Mouse (Mus musculus): Measurements from ENCODE around the gene Il20rb. TPM values are rescaled to one million over a fixed set of nuclear protein-coding genes. Genes with fewer than 3 reads are reported as not detected.

Gene Il20rb
- polyA plus RNA-seq, 1 experiment from 2014 or later = 0.97 TPM

GRCm38 (mm10) chr9:100493611-100494261 lies 7.1 kb upstream of the Il20rb start:
- peaks cover 3% of the 10 kb centered on the region for H3K36me3 ChIP-seq
- no peaks in the 10 kb centered on the region for H3K9me3 ChIP-seq
- no peak overlapping the region for H3K9ac ChIP-seq (replicated peaks)
- no peaks in the 10 kb centered on the region for H3K4me1 ChIP-seq
- 92% methylated on average over 5 of the region's 5 CpGs for WGBS
- H3K4me3 ChIP-seq = no peak overlapping the region
- no peaks in the 10 kb centered on the region for H3K27me3 ChIP-seq
- no peak overlapping the region for H3K27ac ChIP-seq (replicated peaks)
- no peak overlapping the region for H3K4me2 ChIP-seq (replicated peaks)
- ATAC-seq (ENCODE audit: low FRiP score, low read depth) = no peak

- Histone ChIP-seq H3K4me1 (no peaks in the 10 kb centered on the region; the same call in 1 of the 2 replicates), H3K27ac (replicated peaks) (no peak overlapping the region), H3K9ac (replicated peaks) (no peak overlapping the region), H3K4me2 (replicated peaks) (no peak overlapping the region), H3K9me3 (no peaks in the 10 kb centered on the region), H3K27me3 (no peaks in the 10 kb centered on the region), H3K36me3 (peaks cover 3% of the 10 kb centered on the region; the same call in 1 of the 2 replicates), H3K4me3 (no peak overlapping the region)
- 94% methylated on average over 1 of the region's 1 CpGs for WGBS
- no peak for ATAC-seq (ENCODE audit: low FRiP score, low read depth)
Measured at GRCm38 (mm10) chr9:100491424-100491823, 4.8 kb upstream of the Il20rb start.

- no peaks in the 10 kb centered on the region for H3K9me3 ChIP-seq
- no peak overlapping the region for H3K9ac ChIP-seq (replicated peaks)
- no peak overlapping the region for H3K4me3 ChIP-seq
- H3K27me3 ChIP-seq = no peaks in the 10 kb centered on the region
- WGBS = 96% methylated on average over 6 of the region's 6 CpGs
- H3K4me1 ChIP-seq = no peaks in the 10 kb centered on the region; the same call in 1 of the 2 replicates
- H3K4me2 ChIP-seq (replicated peaks) = no peak overlapping the region
- H3K36me3 ChIP-seq = no peaks in the 10 kb centered on the region
- ATAC-seq (ENCODE audit: low FRiP score, low read depth) = no peak
- H3K27ac ChIP-seq (replicated peaks) = no peak overlapping the region
Measured at GRCm38 (mm10) chr9:100488969-100489368, 2.4 kb upstream of the Il20rb start.

- no peak for ATAC-seq (ENCODE audit: low FRiP score, low read depth)
Measured at GRCm38 (mm10) chr9:100488056-100488713, 1.6 kb upstream of the Il20rb start.

GRCm38 (mm10) chr9:100483318-100483717 lies 3.3 kb downstream of the Il20rb start:
- no peak for ATAC-seq (ENCODE audit: low FRiP score, low read depth)
- Histone ChIP-seq H3K9me3 (no peaks in the 10 kb centered on the region), H3K36me3 (no peaks in the 10 kb centered on the region), H3K27ac (replicated peaks) (no peak overlapping the region), H3K27me3 (no peaks in the 10 kb centered on the region), H3K4me3 (no peak overlapping the region), H3K4me1 (peaks cover 7% of the 10 kb centered on the region), H3K9ac (replicated peaks) (no peak overlapping the region), H3K4me2 (replicated peaks) (no peak overlapping the region)
- WGBS = 95% methylated on average over 5 of the region's 5 CpGs

More at GRCm38 (mm10) chr9:100488056-100488713, 1.6 kb upstream of the Il20rb start:
- Histone ChIP-seq H3K9me3 (no peaks in the 10 kb centered on the region), H3K36me3 (no peaks in the 10 kb centered on the region), H3K4me3 (no peak overlapping the region), H3K27ac (replicated peaks) (no peak overlapping the region), H3K9ac (replicated peaks) (no peak overlapping the region), H3K4me2 (replicated peaks) (no peak overlapping the region), H3K4me1 (no peaks in the 10 kb centered on the region; the same call in 1 of the 2 replicates), H3K27me3 (no peaks in the 10 kb centered on the region)
- WGBS = 75% methylated on average over 7 of the region's 7 CpGs

- Histone ChIP-seq H3K4me1 (peaks cover 7% of the 10 kb centered on the region), H3K36me3 (no peaks in the 10 kb centered on the region), H3K9me3 (peaks cover 6% of the 10 kb centered on the region), H3K4me3 (no peak overlapping the region), H3K27me3 (no peaks in the 10 kb centered on the region), H3K4me2 (replicated peaks) (no peak overlapping the region), H3K27ac (replicated peaks) (no peak overlapping the region), H3K9ac (replicated peaks) (no peak overlapping the region)
- 71% methylated on average over 6 of the region's 6 CpGs for WGBS
- no peak for ATAC-seq (ENCODE audit: low FRiP score, low read depth)
Measured at GRCm38 (mm10) chr9:100481626-100482025, 5.0 kb downstream of the Il20rb start.

GRCm38 (mm10) chr9:100474056-100474455 lies 12.5 kb downstream of the Il20rb start:
- H3K36me3 ChIP-seq = no peaks in the 10 kb centered on the region
- H3K4me2 ChIP-seq (replicated peaks) = no peak overlapping the region
- 85% methylated on average over 1 of the region's 1 CpGs for whole genome bisulfite sequencing
- ATAC-seq (ENCODE audit: low FRiP score, low read depth) = no peak
- peaks cover 9% of the 10 kb centered on the region for H3K9me3 ChIP-seq
- H3K9ac ChIP-seq (replicated peaks) = no peak overlapping the region
- H3K4me1 ChIP-seq = no peaks in the 10 kb centered on the region
- H3K27me3 ChIP-seq = no peaks in the 10 kb centered on the region
- no peak overlapping the region for H3K4me3 ChIP-seq
- H3K27ac ChIP-seq (replicated peaks) = no peak overlapping the region

- WGBS = 91% methylated on average over 6 of the region's 6 CpGs
- H3K4me2 ChIP-seq (replicated peaks) = no peak overlapping the region
Measured at GRCm38 (mm10) chr9:100473361-100473760, 13.2 kb downstream of the Il20rb start.

GRCm38 (mm10) chr9:100472931-100473330 lies 13.7 kb downstream of the Il20rb start:
- Histone ChIP-seq H3K27me3 (no peaks in the 10 kb centered on the region), H3K4me2 (replicated peaks) (no peak overlapping the region), H3K4me1 (no peaks in the 10 kb centered on the region), H3K36me3 (no peaks in the 10 kb centered on the region), H3K9ac (replicated peaks) (no peak overlapping the region), H3K27ac (replicated peaks) (no peak overlapping the region), H3K9me3 (peaks cover 9% of the 10 kb centered on the region), H3K4me3 (no peak overlapping the region)
- ATAC-seq (ENCODE audit: low FRiP score, low read depth) = no peak
- WGBS = 96% methylated on average over 8 of the region's 8 CpGs

More at GRCm38 (mm10) chr9:100473361-100473760, 13.2 kb downstream of the Il20rb start:
- Histone ChIP-seq H3K27me3 (no peaks in the 10 kb centered on the region), H3K4me1 (no peaks in the 10 kb centered on the region), H3K9me3 (peaks cover 9% of the 10 kb centered on the region), H3K27ac (replicated peaks) (no peak overlapping the region), H3K9ac (replicated peaks) (no peak overlapping the region), H3K36me3 (no peaks in the 10 kb centered on the region), H3K4me3 (no peak overlapping the region)
- ATAC-seq (ENCODE audit: low FRiP score, low read depth) = no peak

- Histone ChIP-seq H3K9ac (replicated peaks) (no peak overlapping the region), H3K9me3 (peaks cover 3% of the 10 kb centered on the region; the same call in 1 of the 2 replicates), H3K27ac (replicated peaks) (no peak overlapping the region), H3K4me2 (replicated peaks) (no peak overlapping the region), H3K36me3 (no peaks in the 10 kb centered on the region), H3K27me3 (no peaks in the 10 kb centered on the region), H3K4me3 (no peak overlapping the region), H3K4me1 (no peaks in the 10 kb centered on the region)
- ATAC-seq (ENCODE audit: low FRiP score, low read depth) = no peak
- WGBS = 79% methylated on average over 4 of the region's 4 CpGs
Measured at GRCm38 (mm10) chr9:100471605-100471953, 15.0 kb downstream of the Il20rb start.

GRCm38 (mm10) chr9:100470936-100471604 lies 15.5 kb downstream of the Il20rb start:
- no peak for ATAC-seq (ENCODE audit: low FRiP score, low read depth)
- no peak overlapping the region for H3K4me3 ChIP-seq
- 70% methylated on average over 8 of the region's 8 CpGs for WGBS
- no peaks in the 10 kb centered on the region for H3K9me3 ChIP-seq
- H3K36me3 ChIP-seq = no peaks in the 10 kb centered on the region
- H3K27ac ChIP-seq (replicated peaks) = no peak overlapping the region
- no peak overlapping the region for H3K9ac ChIP-seq (replicated peaks)
- no peak overlapping the region for H3K4me2 ChIP-seq (replicated peaks)
- no peaks in the 10 kb centered on the region for H3K4me1 ChIP-seq
- no peaks in the 10 kb centered on the region for H3K27me3 ChIP-seq

- ATAC-seq (ENCODE audit: low FRiP score, low read depth) = no peak
- Histone ChIP-seq H3K36me3 (no peaks in the 10 kb centered on the region), H3K9me3 (no peaks in the 10 kb centered on the region), H3K9ac (replicated peaks) (no peak overlapping the region), H3K27me3 (no peaks in the 10 kb centered on the region), H3K4me1 (no peaks in the 10 kb centered on the region), H3K27ac (replicated peaks) (no peak overlapping the region), H3K4me2 (replicated peaks) (no peak overlapping the region), H3K4me3 (no peak overlapping the region)
- WGBS = 77% methylated on average over 1 of the region's 1 CpGs
Measured at GRCm38 (mm10) chr9:100470228-100470627, 16.4 kb downstream of the Il20rb start.
